Mouse (Mus musculus) induced T-regulatory cell, adult 2 months (primary cell): ENCODE data around the gene Sgk2.

ENCODE experiments used
- DNase-seq: peaks from one replicate; pipeline ENCODE4 v3.0.0-alpha.2; 2012; ENCODE audit warnings: low read depth

Sgk2 gene

GRCm38 (mm10) chr2:162987218-162987617 is at the start of gene Sgk2:
Sgk2 (plus strand) TSS chr2:162987330.
- no peak for DNase-seq

GRCm38 (mm10) chr2:162939562-162939961 is 47.6 kb upstream of the Sgk2 start:
- no peak for DNase-seq

GRCm38 (mm10) chr2:162943148-162943846 is 43.8 kb upstream of the Sgk2 start, which contains the start of gene L3mbtl1:
L3mbtl1 (plus strand) TSS chr2:162943472.
- DNase-seq: no peak

- DNase-seq: peak; percentile 59
Measured at GRCm38 (mm10) chr2:162943931-162944330, 43.2 kb upstream of the Sgk2 start.

GRCm38 (mm10) chr2:162946964-162947363 is 40.2 kb upstream of the Sgk2 start:
- DNase-seq: no peak

GRCm38 (mm10) chr2:162947736-162948135 is 39.4 kb upstream of the Sgk2 start:
- no peak for DNase-seq

- DNase-seq: no peak
Measured at GRCm38 (mm10) chr2:162948221-162948620, 38.9 kb upstream of the Sgk2 start.

GRCm38 (mm10) chr2:162950776-162951175 is 36.4 kb upstream of the Sgk2 start:
- DNase-seq: no peak

- DNase-seq: no peak
Measured at GRCm38 (mm10) chr2:162956843-162957242, 30.3 kb upstream of the Sgk2 start.

- DNase-seq: no peak
Measured at GRCm38 (mm10) chr2:162961321-162961720, 25.8 kb upstream of the Sgk2 start.

- DNase-seq: no peak
Measured at GRCm38 (mm10) chr2:162966734-162967133, 20.4 kb upstream of the Sgk2 start.

GRCm38 (mm10) chr2:162968357-162968756 is 18.8 kb upstream of the Sgk2 start:
- DNase-seq: peak; percentile 68

- DNase-seq: no peak
Measured at GRCm38 (mm10) chr2:162969101-162969500, 18.0 kb upstream of the Sgk2 start.

GRCm38 (mm10) chr2:162970896-162971295 is 16.2 kb upstream of the Sgk2 start:
- no peak for DNase-seq

GRCm38 (mm10) chr2:162972752-162973151 is 14.4 kb upstream of the Sgk2 start:
- no peak for DNase-seq

- DNase-seq: no peak
Measured at GRCm38 (mm10) chr2:162973206-162973605, 13.9 kb upstream of the Sgk2 start.

- DNase-seq: no peak
Measured at GRCm38 (mm10) chr2:162973637-162974036, 13.5 kb upstream of the Sgk2 start.

- no peak for DNase-seq
Measured at GRCm38 (mm10) chr2:162975157-162975775, 11.9 kb upstream of the Sgk2 start.

GRCm38 (mm10) chr2:162976001-162976400 is 11.1 kb upstream of the Sgk2 start:
- DNase-seq: no peak

GRCm38 (mm10) chr2:162984381-162984780 is 2.7 kb upstream of the Sgk2 start:
- DNase-seq: no peak

GRCm38 (mm10) chr2:162985923-162986322 is 1.2 kb upstream of the Sgk2 start:
- DNase-seq: no peak

GRCm38 (mm10) chr2:162986764-162987163 is 366 bp upstream of the Sgk2 start:
- DNase-seq: no peak

- no peak for DNase-seq
Measured at GRCm38 (mm10) chr2:162988235-162988634, 1.1 kb downstream of the Sgk2 start.
